Mouse (Mus musculus) forebrain, embryonic 15.5 days (tissue): ENCODE results near the gene Prrg4. TPM values are rescaled to one million over a fixed set of nuclear protein-coding genes. Genes with fewer than 3 reads are reported as not detected.

ENCODE experiments used
- ATAC-seq: fragments of 200-750 bp; cut with Nextera tagmentation; replicated peaks from 2 replicates; pipeline ENCODE4 v1.8.0; 2017; ENCODE audit warnings: mild to moderate bottlenecking, moderate TSS enrichment, moderate library complexity
- H3K27ac ChIP-seq: fragments of 300-500 bp; sonication (generic); replicated peaks from 2 replicates; pipeline ENCODE4 v1.5.1; 2015; ENCODE audit warnings: mild to moderate bottlenecking, inconsistent platforms
- H3K27me3 ChIP-seq: fragments of 300-500 bp; sonication (generic); 2 replicates; pipeline ENCODE4 v1.6.1; 2015; ENCODE audit warnings: inconsistent platforms
- H3K36me3 ChIP-seq: fragments of 300-500 bp; sonication (generic); 2 replicates; pipeline ENCODE4 v1.6.1; 2015; ENCODE audit warnings: mild to moderate bottlenecking, inconsistent platforms
- H3K4me1 ChIP-seq: fragments of 300-500 bp; sonication (generic); 2 replicates; pipeline ENCODE4 v1.6.1; 2015; ENCODE audit warnings: inconsistent platforms
- H3K4me2 ChIP-seq: fragments of 300-500 bp; sonication (generic); replicated peaks from 2 replicates; pipeline ENCODE4 v1.6.1; 2015; ENCODE audit warnings: mild to moderate bottlenecking, inconsistent platforms
- H3K4me3 ChIP-seq: fragments of 300-500 bp; sonication (generic); 2 replicates; pipeline ENCODE4 v1.5.1; 2015; ENCODE audit warnings: mild to moderate bottlenecking, inconsistent platforms
- H3K9ac ChIP-seq: fragments of 300-500 bp; sonication (generic); replicated peaks from 2 replicates; pipeline ENCODE4 v1.6.1; 2015; ENCODE audit warnings: mild to moderate bottlenecking, inconsistent platforms
- H3K9me3 ChIP-seq: fragments of 300-500 bp; sonication (generic); 2 replicates; pipeline ENCODE4 v1.6.1; 2016; ENCODE audit warnings: inconsistent platforms
- WGBS: fragments of 180-500 bp; shearing (Covaris S2); methylation state at CpG from one replicate; pipeline ENCODE4 v1.1.7; 2015; ENCODE audit warnings: mixed read lengths; 5-methylcytosine and 5-hydroxymethylcytosine counted together
- polyA plus RNA-seq: library from polyadenylated mRNA; unstranded; fragments of >200 nt; fragmentation: Nextera tagmentation; extraction: Ambion mirVana; gene quantifications from 2 replicates; pipeline ENCODE4 v1.2.1, GENCODE M21; 2015

Gene Prrg4
- polyA plus RNA-seq, 1 experiment from 2014 or later = 0.39 TPM

DNA sequence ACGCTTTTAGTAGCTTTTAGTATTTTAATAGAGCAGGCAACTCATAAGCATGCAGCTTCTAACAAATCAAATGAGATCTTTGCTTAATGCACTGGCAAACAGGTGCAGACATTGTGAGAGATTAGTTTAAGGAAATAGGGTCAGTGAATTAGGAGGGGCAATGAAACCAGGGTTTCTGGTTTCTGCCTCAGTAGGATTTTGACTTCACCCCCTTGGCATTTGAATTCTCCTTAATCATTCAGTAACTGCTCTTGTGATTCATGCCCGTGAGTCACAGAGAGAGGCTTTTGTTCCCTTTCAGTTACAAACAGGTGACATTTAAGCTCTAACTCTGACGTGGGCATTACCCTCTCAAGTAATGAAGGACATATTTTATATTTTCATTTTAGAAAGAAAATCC lies 6.1 kb upstream of the Prrg4 start:
- 17% methylated on average over 3 of the region's 3 CpGs for WGBS
- no peak for ATAC-seq
- Histone ChIP-seq H3K36me3 (no peaks in the 10 kb centered on the region), H3K4me2 (no peak overlapping the region), H3K27ac (no peak overlapping the region), H3K9ac (no peak overlapping the region), H3K4me3 (no peak overlapping the region), H3K4me1 (no peaks in the 10 kb centered on the region), H3K27me3 (peaks cover 3% of the 10 kb centered on the region; the same call in 1 of the 2 replicates), H3K9me3 (no peaks in the 10 kb centered on the region)

DNA sequence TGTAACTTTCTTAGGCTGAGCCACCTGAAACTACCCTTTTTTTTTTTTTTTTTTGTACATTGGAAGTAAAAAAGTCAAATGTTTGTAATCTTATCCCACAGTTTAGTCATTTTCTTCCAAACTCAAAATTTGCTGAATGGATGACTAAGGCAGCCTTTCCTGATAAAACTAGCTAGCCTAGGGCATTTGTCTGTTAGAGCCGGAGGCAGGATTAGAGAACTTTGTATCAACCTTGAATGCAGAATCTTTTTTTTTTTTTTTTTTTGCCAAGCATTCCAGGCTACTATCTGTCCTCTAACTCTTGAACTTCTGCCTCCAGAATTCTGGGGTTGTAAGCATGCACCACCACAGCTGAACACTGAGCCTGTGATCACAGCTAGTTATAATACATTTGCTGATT lies 5.2 kb upstream of the Prrg4 start:
- Histone ChIP-seq H3K4me1 (peaks cover 1% of the 10 kb centered on the region), H3K9ac (no peak overlapping the region), H3K27me3 (peaks cover 6% of the 10 kb centered on the region; the same call in 1 of the 2 replicates), H3K27ac (no peak overlapping the region), H3K9me3 (no peaks in the 10 kb centered on the region), H3K4me2 (no peak overlapping the region), H3K36me3 (no peaks in the 10 kb centered on the region), H3K4me3 (no peak overlapping the region)
- no peak for ATAC-seq
- WGBS = 73% methylated on average over 1 of the region's 1 CpGs

DNA sequence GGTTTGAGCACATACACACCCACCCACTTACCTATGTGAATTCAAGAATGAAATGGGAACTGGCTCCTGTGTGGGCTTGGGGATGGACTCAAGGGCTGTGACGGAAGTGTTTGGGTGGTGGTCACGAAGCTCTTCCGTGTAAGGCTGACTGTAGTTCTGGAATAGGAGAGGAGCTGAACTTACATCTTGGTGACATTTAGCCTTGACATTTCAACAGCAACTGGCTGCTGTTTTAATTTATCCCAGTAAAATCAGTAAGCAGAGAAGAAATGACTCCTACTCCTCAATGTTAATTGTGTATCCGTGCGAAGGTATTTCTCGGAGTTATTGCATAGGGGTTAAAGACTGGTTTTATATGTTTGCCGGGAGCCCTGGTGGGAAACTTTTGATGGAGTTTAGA lies 2.9 kb upstream of the Prrg4 start:
- no peak overlapping the region for H3K4me3 ChIP-seq
- no peak overlapping the region for H3K4me2 ChIP-seq
- 93% methylated on average over 7 of the region's 7 CpGs for WGBS
- peaks cover 6% of the 10 kb centered on the region; the same call in 1 of the 2 replicates for H3K27me3 ChIP-seq
- H3K9ac ChIP-seq = no peak overlapping the region
- H3K27ac ChIP-seq = no peak overlapping the region
- no peaks in the 10 kb centered on the region for H3K9me3 ChIP-seq
- H3K4me1 ChIP-seq = peaks cover 10% of the 10 kb centered on the region
- ATAC-seq = no peak
- no peaks in the 10 kb centered on the region for H3K36me3 ChIP-seq

DNA sequence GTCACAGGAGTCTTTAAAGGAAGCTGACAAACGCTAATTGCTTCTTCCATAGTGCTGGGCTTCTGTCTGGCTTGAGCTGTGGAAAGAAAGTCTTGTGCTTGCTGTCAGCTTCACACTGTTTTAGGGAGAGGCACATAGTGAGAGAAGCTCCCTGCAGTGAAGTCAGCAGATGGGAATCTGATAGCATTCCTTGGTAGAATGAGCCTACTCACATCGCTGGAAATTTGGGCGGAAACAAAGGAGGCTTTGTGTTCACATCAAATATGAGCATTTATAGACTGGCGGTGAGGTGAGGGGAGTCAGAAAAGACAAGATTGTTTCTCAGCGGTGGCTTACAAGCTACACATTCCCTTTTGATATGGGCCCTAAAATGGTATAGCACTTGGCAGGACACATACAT lies 2.0 kb upstream of the Prrg4 start:
- 16% methylated on average over 5 of the region's 5 CpGs for WGBS
- H3K4me2 ChIP-seq = no peak overlapping the region
- H3K27ac ChIP-seq = no peak overlapping the region
- no peak for ATAC-seq
- peaks cover 10% of the 10 kb centered on the region for H3K4me1 ChIP-seq
- H3K27me3 ChIP-seq = peaks cover 6% of the 10 kb centered on the region; the same call in 1 of the 2 replicates
- no peaks in the 10 kb centered on the region for H3K36me3 ChIP-seq
- no peak overlapping the region for H3K9ac ChIP-seq
- no peaks in the 10 kb centered on the region for H3K9me3 ChIP-seq
- H3K4me3 ChIP-seq = no peak overlapping the region

DNA sequence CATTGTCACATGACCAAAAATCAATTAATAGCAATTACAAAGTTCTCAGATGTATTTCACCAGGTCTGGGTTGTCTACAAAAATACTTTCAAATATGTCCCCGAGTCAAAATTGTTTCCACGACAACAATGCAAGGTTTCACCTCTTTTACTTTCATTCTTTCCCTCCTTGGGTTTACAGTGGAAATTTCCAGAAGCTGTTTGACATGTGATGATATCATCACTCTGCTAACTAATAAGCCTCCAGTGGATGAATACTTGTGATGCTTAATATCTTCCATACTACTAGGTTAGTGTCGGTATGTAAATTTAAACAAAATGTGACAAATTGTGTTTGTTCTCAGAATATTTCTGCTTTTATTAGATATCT lies 299 bp upstream of the Prrg4 start:
- Histone ChIP-seq H3K27ac (no peak overlapping the region), H3K4me2 (peak overlapping the region; percentile 83), H3K27me3 (peaks cover 6% of the 10 kb centered on the region; the same call in 1 of the 2 replicates), H3K9me3 (no peaks in the 10 kb centered on the region), H3K4me3 (peak overlapping the region; percentile 45), H3K36me3 (no peaks in the 10 kb centered on the region), H3K4me1 (peaks cover 10% of the 10 kb centered on the region), H3K9ac (peak overlapping the region; percentile 36)
- whole genome bisulfite sequencing = 69% methylated on average over 3 of the region's 3 CpGs
- ATAC-seq = no peak

DNA sequence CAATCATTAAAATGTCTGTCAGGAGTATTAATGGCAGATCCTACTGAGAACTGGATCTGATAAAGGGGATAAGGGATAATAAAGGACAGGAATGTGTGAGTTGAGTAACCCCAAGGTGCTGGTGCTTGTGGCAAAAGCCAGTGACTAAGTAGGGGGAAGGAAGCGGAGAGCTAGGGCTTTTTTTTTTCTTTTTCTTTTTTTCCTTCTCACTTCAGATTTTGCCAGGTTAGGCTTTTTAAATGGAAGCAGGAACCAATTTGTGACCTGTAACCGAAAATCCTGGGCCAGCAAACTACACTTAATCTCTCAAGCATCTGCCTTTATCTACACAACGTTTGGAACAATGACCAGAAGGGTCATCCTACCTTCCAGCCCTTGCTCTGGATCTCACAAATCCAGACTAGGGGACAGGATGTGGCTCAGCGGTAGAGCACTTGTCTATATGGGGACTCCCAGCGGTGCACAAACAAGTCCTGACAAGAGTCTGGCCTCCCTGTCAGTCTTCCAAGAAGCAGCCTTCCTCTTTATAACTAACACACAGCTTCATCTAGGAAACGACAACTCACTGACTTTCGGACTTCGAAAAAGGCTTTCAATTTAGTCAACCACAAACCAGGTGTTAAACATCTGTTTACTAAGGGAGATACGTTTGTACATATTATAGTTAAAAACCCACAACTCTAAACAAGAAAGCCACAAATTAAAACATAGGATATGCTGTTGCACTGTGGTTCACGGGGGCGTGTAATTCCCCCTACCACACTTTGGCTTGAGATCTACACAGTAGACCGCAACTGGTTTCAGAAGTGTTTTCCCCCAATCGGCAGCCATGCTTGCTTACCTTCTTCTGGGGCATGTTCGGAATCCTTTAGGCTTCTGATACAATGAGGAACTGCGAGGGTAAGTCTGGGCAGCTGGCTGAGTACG lies 1.2 kb downstream of the Prrg4 start:
- H3K4me1 ChIP-seq = peaks cover 10% of the 10 kb centered on the region
- H3K27ac ChIP-seq = no peak overlapping the region
- WGBS = 31% methylated on average over 16 of the region's 16 CpGs
- peak overlapping the region; percentile 83 for H3K4me2 ChIP-seq
- no peaks in the 10 kb centered on the region for H3K9me3 ChIP-seq
- no peak overlapping the region for H3K9ac ChIP-seq
- H3K36me3 ChIP-seq = no peaks in the 10 kb centered on the region
- H3K4me3 ChIP-seq = 0 out of 2 replicates have a peak overlapping the region, but pooled peaks have one; percentile 45
- ATAC-seq = peak; percentile 5; the same call in 1 of the 2 replicates
- H3K27me3 ChIP-seq = peaks cover 6% of the 10 kb centered on the region; the same call in 1 of the 2 replicates

DNA sequence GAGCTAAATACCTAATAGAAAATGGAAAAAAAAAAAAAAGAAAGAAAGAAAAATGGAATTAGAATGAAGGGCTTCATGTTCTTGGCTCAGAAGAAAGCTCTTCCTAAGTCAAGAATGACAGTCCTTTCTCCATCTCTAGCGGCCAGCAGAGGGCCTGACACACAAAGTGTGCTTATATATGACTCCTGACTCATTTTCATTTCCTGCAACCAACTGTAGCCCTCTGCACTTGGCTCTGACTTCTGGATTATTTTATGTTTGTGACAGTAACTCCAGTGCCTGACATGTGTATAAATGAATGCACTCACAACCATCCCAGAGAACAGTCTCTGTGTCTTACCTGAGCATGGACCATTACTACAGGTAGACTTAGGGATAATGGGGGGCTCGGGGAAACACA lies 2.0 kb downstream of the Prrg4 start:
- H3K27ac ChIP-seq = no peak overlapping the region
- ATAC-seq = no peak
- H3K4me2 ChIP-seq = no peak overlapping the region
- no peak overlapping the region for H3K9ac ChIP-seq
- WGBS = 58% methylated on average over 2 of the region's 2 CpGs
- no peaks in the 10 kb centered on the region for H3K36me3 ChIP-seq
- H3K27me3 ChIP-seq = peaks cover 6% of the 10 kb centered on the region; the same call in 1 of the 2 replicates
- H3K4me3 ChIP-seq = no peak overlapping the region
- H3K9me3 ChIP-seq = no peaks in the 10 kb centered on the region
- peaks cover 10% of the 10 kb centered on the region for H3K4me1 ChIP-seq

DNA sequence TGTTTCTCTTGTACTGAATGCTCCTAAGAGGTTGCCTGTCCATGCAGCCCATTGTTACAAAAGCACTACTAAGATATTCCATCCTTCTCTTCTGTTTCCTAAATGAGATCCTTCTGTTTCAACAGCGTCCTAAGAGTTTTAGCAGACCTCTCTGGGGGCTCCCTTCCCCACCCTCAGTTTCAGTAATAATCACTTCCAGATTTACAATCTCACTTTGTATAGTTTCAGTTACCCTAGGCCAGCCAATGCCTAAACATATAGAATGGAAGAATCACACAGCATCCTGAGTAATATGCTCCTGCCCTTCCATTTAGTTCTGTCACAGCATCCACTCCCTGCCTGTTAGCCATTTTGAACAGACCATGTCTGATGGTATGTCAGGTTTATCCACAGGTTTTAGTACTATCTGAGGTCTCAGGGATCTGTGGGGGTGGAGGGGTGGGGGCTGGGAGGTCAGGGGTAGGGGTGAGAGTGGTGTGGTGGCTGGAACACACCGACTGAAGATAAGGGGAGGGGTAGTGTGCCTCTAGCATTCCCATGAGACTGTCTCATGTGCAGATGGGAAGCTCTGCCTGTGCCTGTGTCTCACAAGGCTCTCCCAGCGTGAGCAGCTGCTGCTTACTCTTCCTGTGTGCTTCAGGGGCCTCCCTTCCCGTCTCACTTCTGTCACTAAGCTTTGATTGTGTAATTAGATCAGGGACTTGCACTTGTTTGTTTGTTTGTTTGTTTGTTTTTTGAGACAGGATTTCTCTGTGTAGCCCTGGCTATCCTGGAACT lies 2.9 kb downstream of the Prrg4 start:
- 44% methylated on average over 4 of the region's 4 CpGs for WGBS
- H3K9ac ChIP-seq = no peak overlapping the region
- H3K4me1 ChIP-seq = peaks cover 10% of the 10 kb centered on the region
- H3K4me2 ChIP-seq = no peak overlapping the region
- no peak; the same call in 1 of the 2 replicates for ATAC-seq
- H3K9me3 ChIP-seq = no peaks in the 10 kb centered on the region
- H3K27me3 ChIP-seq = peaks cover 6% of the 10 kb centered on the region; the same call in 1 of the 2 replicates
- no peak overlapping the region for H3K27ac ChIP-seq
- no peak overlapping the region for H3K4me3 ChIP-seq
- H3K36me3 ChIP-seq = no peaks in the 10 kb centered on the region

DNA sequence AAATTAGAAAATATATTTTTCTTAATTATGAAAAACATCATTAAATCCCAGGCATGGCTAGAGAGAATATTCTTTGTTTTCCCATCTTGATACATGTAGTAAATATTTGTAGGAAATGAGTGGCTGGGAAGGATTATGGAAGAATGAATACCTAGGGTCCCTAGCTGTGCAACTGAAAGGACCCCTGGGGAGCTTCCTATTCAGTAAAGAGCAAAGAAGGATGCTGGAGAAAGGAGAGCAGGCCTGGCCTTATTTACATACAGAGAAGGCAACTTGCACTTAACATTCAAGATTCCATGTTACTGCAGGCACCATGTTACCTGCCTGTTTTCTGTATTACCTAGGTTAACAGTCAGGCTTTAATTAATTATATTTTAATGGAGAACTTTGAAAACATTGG lies 7.1 kb downstream of the Prrg4 start:
- no peak overlapping the region for H3K4me2 ChIP-seq
- no peaks in the 10 kb centered on the region for H3K9me3 ChIP-seq
- ATAC-seq = no peak
- no peak overlapping the region for H3K27ac ChIP-seq
- no peaks in the 10 kb centered on the region for H3K36me3 ChIP-seq
- no peak overlapping the region for H3K4me3 ChIP-seq
- no peaks in the 10 kb centered on the region for H3K27me3 ChIP-seq
- no peaks in the 10 kb centered on the region for H3K4me1 ChIP-seq
- no peak overlapping the region for H3K9ac ChIP-seq

DNA sequence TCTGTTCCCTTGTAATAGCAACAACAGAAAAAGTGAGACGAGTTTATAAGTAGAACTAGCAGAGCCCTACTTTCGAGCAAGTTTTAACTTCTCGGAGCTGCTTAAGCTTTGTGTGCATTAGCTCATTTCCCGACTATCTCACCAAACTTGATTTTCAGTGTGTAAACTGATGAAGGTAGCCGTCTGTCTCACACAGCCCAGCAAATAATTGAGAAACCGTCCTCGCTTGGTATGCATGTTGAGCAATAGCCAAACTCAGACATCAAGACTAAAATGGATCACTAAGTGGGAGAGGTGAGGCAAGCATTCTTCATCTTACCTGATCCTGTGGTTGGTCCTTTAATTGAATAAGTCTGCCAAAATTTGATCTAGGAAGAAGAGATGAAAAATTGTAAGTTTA lies 7.9 kb downstream of the Prrg4 start:
- no peak overlapping the region for H3K27ac ChIP-seq
- no peaks in the 10 kb centered on the region for H3K36me3 ChIP-seq
- H3K4me3 ChIP-seq = no peak overlapping the region
- no peak overlapping the region for H3K4me2 ChIP-seq
- WGBS = 87% methylated on average over 7 of the region's 7 CpGs
- no peaks in the 10 kb centered on the region for H3K27me3 ChIP-seq
- no peaks in the 10 kb centered on the region for H3K9me3 ChIP-seq
- ATAC-seq = no peak
- no peaks in the 10 kb centered on the region for H3K4me1 ChIP-seq
- no peak overlapping the region for H3K9ac ChIP-seq

DNA sequence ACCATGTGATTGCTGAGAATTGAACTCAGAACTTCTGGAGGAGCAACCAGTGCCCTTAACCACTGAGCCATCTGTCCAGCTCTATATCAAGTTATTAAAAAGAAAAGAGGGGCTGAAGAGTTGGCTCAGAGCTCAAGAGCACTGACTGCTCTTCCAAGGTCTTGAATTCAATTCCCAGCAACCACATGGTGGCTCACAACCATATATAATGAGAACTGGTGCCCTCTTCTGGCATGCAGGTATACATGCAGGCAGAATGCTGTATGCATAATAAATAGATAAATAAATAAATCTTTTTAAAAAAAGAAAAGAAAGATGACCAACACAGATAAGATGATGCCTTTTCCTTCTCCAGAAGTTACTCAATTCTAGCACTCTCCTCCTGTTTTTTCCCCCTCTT lies 8.7 kb downstream of the Prrg4 start:
- ATAC-seq = no peak
- no peak overlapping the region for H3K9ac ChIP-seq
- H3K36me3 ChIP-seq = no peaks in the 10 kb centered on the region
- H3K9me3 ChIP-seq = no peaks in the 10 kb centered on the region
- no peak overlapping the region for H3K4me2 ChIP-seq
- H3K27ac ChIP-seq = no peak overlapping the region
- no peak overlapping the region for H3K4me3 ChIP-seq
- H3K4me1 ChIP-seq = no peaks in the 10 kb centered on the region
- no peaks in the 10 kb centered on the region for H3K27me3 ChIP-seq

DNA sequence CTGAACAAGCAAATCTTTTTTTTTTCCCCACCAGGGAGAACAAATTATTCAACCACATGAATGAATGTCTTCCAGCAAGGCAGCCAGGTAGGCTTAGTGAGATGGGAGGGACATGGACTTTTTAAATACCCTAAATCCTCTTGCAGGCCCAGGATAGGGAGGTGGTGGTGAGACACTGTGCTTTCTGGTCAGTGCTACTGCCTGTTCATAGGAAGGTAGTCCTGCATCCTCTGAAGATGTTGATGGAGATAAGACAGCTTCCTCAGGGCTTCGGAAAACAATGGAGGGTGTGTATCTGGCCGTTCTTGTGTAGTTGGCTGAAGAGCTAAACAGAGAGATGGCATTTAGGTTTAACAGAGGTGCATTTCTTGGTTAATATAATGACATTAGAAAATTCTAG lies 17.2 kb downstream of the Prrg4 start:
- Histone ChIP-seq H3K9me3 (no peaks in the 10 kb centered on the region), H3K27me3 (no peaks in the 10 kb centered on the region), H3K27ac (no peak overlapping the region), H3K9ac (no peak overlapping the region), H3K4me3 (no peak overlapping the region), H3K4me2 (no peak overlapping the region), H3K4me1 (no peaks in the 10 kb centered on the region), H3K36me3 (no peaks in the 10 kb centered on the region)
- ATAC-seq = no peak
- WGBS = 96% methylated on average over 2 of the region's 2 CpGs
